Mouse (Mus musculus) ovary, postnatal 14 days (tissue): ENCODE results near the gene Nthl1.
A peak's percentile ranks its signal among the peaks of the same experiment; 100 is the strongest.

ENCODE experiments used
- DNase-seq: peaks from one replicate; pipeline ENCODE4 v3.0.0; 2022; ENCODE audit warnings: low spot score

Nthl1 gene

GRCm38 (mm10) chr17:24628646-24629045 lies 3.8 kb upstream of the Nthl1 start:
- peak; percentile 55 for DNase-seq

GRCm38 (mm10) chr17:24630072-24630471 lies 2.4 kb upstream of the Nthl1 start:
- DNase-seq, result no peak

- peak; percentile 59 for DNase-seq
Measured at GRCm38 (mm10) chr17:24632813-24633449, 451 bp downstream of the Nthl1 start.

GRCm38 (mm10) chr17:24633831-24634230 lies 1.4 kb downstream of the Nthl1 start:
- DNase-seq, result no peak

GRCm38 (mm10) chr17:24635024-24635423 lies 2.5 kb downstream of the Nthl1 start:
- no peak for DNase-seq

GRCm38 (mm10) chr17:24635694-24636093 lies 3.2 kb downstream of the Nthl1 start:
- DNase-seq, result no peak

GRCm38 (mm10) chr17:24636781-24637481 lies 4.5 kb downstream of the Nthl1 start:
- no peak for DNase-seq

- no peak for DNase-seq
Measured at GRCm38 (mm10) chr17:24638214-24638613, 5.7 kb downstream of the Nthl1 start.

GRCm38 (mm10) chr17:24638840-24639239 lies 6.4 kb downstream of the Nthl1 start:
- peak; percentile 30 for DNase-seq

- peak; percentile 19 for DNase-seq
Measured at GRCm38 (mm10) chr17:24639571-24639988, 7.1 kb downstream of the Nthl1 start.

- no peak for DNase-seq
Measured at GRCm38 (mm10) chr17:24640119-24640518, 7.6 kb downstream of the Nthl1 start.

GRCm38 (mm10) chr17:24640581-24640980 lies 8.1 kb downstream of the Nthl1 start:
- DNase-seq, result no peak

- no peak for DNase-seq
Measured at GRCm38 (mm10) chr17:24641944-24642343, 9.5 kb downstream of the Nthl1 start.

- no peak for DNase-seq
Measured at GRCm38 (mm10) chr17:24642791-24643343, 10.4 kb downstream of the Nthl1 start.

- no peak for DNase-seq
Measured at GRCm38 (mm10) chr17:24644030-24644715, 11.7 kb downstream of the Nthl1 start.

- no peak for DNase-seq
Measured at GRCm38 (mm10) chr17:24644875-24645721, 12.6 kb downstream of the Nthl1 start.

GRCm38 (mm10) chr17:24645916-24646315 lies 13.4 kb downstream of the Nthl1 start:
- no peak for DNase-seq

GRCm38 (mm10) chr17:24646381-24646780 lies 13.9 kb downstream of the Nthl1 start:
- no peak for DNase-seq

- DNase-seq, result no peak
Measured at GRCm38 (mm10) chr17:24647493-24647892, 15.0 kb downstream of the Nthl1 start.

GRCm38 (mm10) chr17:24648731-24649377 lies 16.4 kb downstream of the Nthl1 start:
- no peak for DNase-seq

- DNase-seq, result no peak
Measured at GRCm38 (mm10) chr17:24649581-24650069, 17.1 kb downstream of the Nthl1 start.
